Mouse (Mus musculus): Measurements from ENCODE around the gene 4933407L21Rik.

- TF ChIP-seq POLR2A (IDR thresholded peaks at IDR 0.05; ENCODE audit: low read depth, low read length) = no peak
- TF ChIP-seq CTCF (IDR thresholded peaks at IDR 0.05; ENCODE audit: borderline replicate concordance, insufficient read depth, low read length) = no peak
Measured at GRCm38 (mm10) chr1:85928688-85929065, 394 bp downstream of the 4933407L21Rik start.

Data from embryonic fibroblast, embryonic 13.5 days (primary cell).